Mouse (Mus musculus): ENCODE measurements around the gene Col8a1. TPM values are rescaled to one million over a fixed set of nuclear protein-coding genes. Genes with fewer than 3 reads are reported as not detected.

Gene Col8a1
- polyA plus RNA-seq, 1 experiment, result 5.2 TPM

- H3ac ChIP-seq (ENCODE audit: control insufficient read depth, insufficient read length, low read depth), result no peak overlapping the region
- no peak overlapping the region for H3K4me3 ChIP-seq (ENCODE audit: insufficient read depth, poor library complexity, severe bottlenecking)
- H3K79me2 ChIP-seq (ENCODE audit: control insufficient read depth, insufficient read depth), result no peaks in the 10 kb centered on the region
- no peaks in the 10 kb centered on the region for H3K27me3 ChIP-seq (ENCODE audit: control insufficient read depth, insufficient read depth, insufficient read length)
- peaks cover 25% of the 10 kb centered on the region for H3K36me3 ChIP-seq (ENCODE audit: control insufficient read depth, insufficient read depth)
- TF ChIP-seq FOSL1 (IDR thresholded peaks at IDR 0.05; ENCODE audit: insufficient read depth, low read length, poor library complexity, severe bottlenecking) (no peak), CTCF (IDR thresholded peaks at IDR 0.05; ENCODE audit: control insufficient read depth, insufficient read depth, insufficient read length) (no peak), MYOG (IDR thresholded peaks at IDR 0.05; ENCODE audit: control insufficient read depth, extremely low read depth, insufficient read length) (no peak), CEBPB (IDR thresholded peaks at IDR 0.05; ENCODE audit: low read depth) (no peak), USF1 (IDR thresholded peaks at IDR 0.05; ENCODE audit: low read depth) (no peak), MAX (IDR thresholded peaks at IDR 0.05) (no peak), MYOD1 (IDR thresholded peaks at IDR 0.05; ENCODE audit: control insufficient read depth, insufficient read length, low read depth) (no peak)
- H3K79me3 ChIP-seq (ENCODE audit: low read depth), result no peaks in the 10 kb centered on the region
Observed at GRCm38 (mm10) chr16:57724978-57725377, 29.6 kb downstream of the Col8a1 start.

- Histone ChIP-seq H3K27me3 (ENCODE audit: control insufficient read depth, insufficient read depth, insufficient read length) (no peaks in the 10 kb centered on the region), H3ac (ENCODE audit: control insufficient read depth, insufficient read length, low read depth) (no peak overlapping the region), H3K79me3 (ENCODE audit: low read depth) (no peaks in the 10 kb centered on the region), H3K36me3 (ENCODE audit: control insufficient read depth, insufficient read depth) (peaks cover 21% of the 10 kb centered on the region), H3K79me2 (ENCODE audit: control insufficient read depth, insufficient read depth) (no peaks in the 10 kb centered on the region), H3K4me3 (ENCODE audit: insufficient read depth, poor library complexity, severe bottlenecking) (no peak overlapping the region)
- TF ChIP-seq MYOG (IDR thresholded peaks at IDR 0.05; ENCODE audit: control insufficient read depth, extremely low read depth, insufficient read length) (no peak), CTCF (IDR thresholded peaks at IDR 0.05; ENCODE audit: control insufficient read depth, insufficient read depth, insufficient read length) (no peak), USF1 (IDR thresholded peaks at IDR 0.05; ENCODE audit: low read depth) (no peak), CEBPB (IDR thresholded peaks at IDR 0.05; ENCODE audit: low read depth) (no peak), MYOD1 (IDR thresholded peaks at IDR 0.05; ENCODE audit: control insufficient read depth, insufficient read length, low read depth) (no peak), FOSL1 (IDR thresholded peaks at IDR 0.05; ENCODE audit: insufficient read depth, low read length, poor library complexity, severe bottlenecking) (no peak), MAX (IDR thresholded peaks at IDR 0.05) (no peak)
Observed at GRCm38 (mm10) chr16:57718982-57719381, 35.6 kb downstream of the Col8a1 start.

- no peaks in the 10 kb centered on the region for H3K36me3 ChIP-seq (ENCODE audit: control insufficient read depth, insufficient read depth)
- H3K79me3 ChIP-seq (ENCODE audit: low read depth), result no peaks in the 10 kb centered on the region
- H3K27me3 ChIP-seq (ENCODE audit: control insufficient read depth, insufficient read depth, insufficient read length), result no peaks in the 10 kb centered on the region
- H3K79me2 ChIP-seq (ENCODE audit: control insufficient read depth, insufficient read depth), result peaks cover 10% of the 10 kb centered on the region
- H3ac ChIP-seq (ENCODE audit: control insufficient read depth, insufficient read length, low read depth), result no peak overlapping the region
- TF ChIP-seq MYOG (IDR thresholded peaks at IDR 0.05; ENCODE audit: control insufficient read depth, extremely low read depth, insufficient read length), result no peak
- peak; percentile 49 for TF ChIP-seq USF1 (IDR thresholded peaks at IDR 0.05; ENCODE audit: low read depth)
- TF ChIP-seq MYOD1 (IDR thresholded peaks at IDR 0.05; ENCODE audit: control insufficient read depth, insufficient read length, low read depth), result peak; percentile 43
- TF ChIP-seq MAX (IDR thresholded peaks at IDR 0.05), result peak; percentile 59
- no peak for TF ChIP-seq CEBPB (IDR thresholded peaks at IDR 0.05; ENCODE audit: low read depth)
- TF ChIP-seq FOSL1 (IDR thresholded peaks at IDR 0.05; ENCODE audit: insufficient read depth, low read length, poor library complexity, severe bottlenecking), result peak; percentile 63
- H3K4me3 ChIP-seq (ENCODE audit: insufficient read depth, poor library complexity, severe bottlenecking), result no peak overlapping the region
Observed at GRCm38 (mm10) chr16:57698733-57699132, 55.8 kb downstream of the Col8a1 start.

- H3K36me3 ChIP-seq (ENCODE audit: control insufficient read depth, insufficient read depth), result no peaks in the 10 kb centered on the region
- no peak overlapping the region for H3ac ChIP-seq (ENCODE audit: control insufficient read depth, insufficient read length, low read depth)
- no peaks in the 10 kb centered on the region for H3K79me3 ChIP-seq (ENCODE audit: low read depth)
- no peaks in the 10 kb centered on the region for H3K27me3 ChIP-seq (ENCODE audit: control insufficient read depth, insufficient read depth, insufficient read length)
- H3K79me2 ChIP-seq (ENCODE audit: control insufficient read depth, insufficient read depth), result peaks cover 10% of the 10 kb centered on the region
- H3K4me3 ChIP-seq (ENCODE audit: insufficient read depth, poor library complexity, severe bottlenecking), result no peak overlapping the region
- TF ChIP-seq MAX (IDR thresholded peaks at IDR 0.05), result no peak
- no peak for TF ChIP-seq MYOD1 (IDR thresholded peaks at IDR 0.05; ENCODE audit: control insufficient read depth, insufficient read length, low read depth)
Observed at GRCm38 (mm10) chr16:57694694-57695093, 59.8 kb downstream of the Col8a1 start.

GRCm38 (mm10) chr16:57693906-57694522 lies 60.5 kb downstream of the Col8a1 start:
- Histone ChIP-seq H3K4me3 (ENCODE audit: insufficient read depth, poor library complexity, severe bottlenecking) (no peak overlapping the region), H3K79me3 (ENCODE audit: low read depth) (no peaks in the 10 kb centered on the region), H3ac (ENCODE audit: control insufficient read depth, insufficient read length, low read depth) (no peak overlapping the region), H3K27me3 (ENCODE audit: control insufficient read depth, insufficient read depth, insufficient read length) (no peaks in the 10 kb centered on the region), H3K36me3 (ENCODE audit: control insufficient read depth, insufficient read depth) (no peaks in the 10 kb centered on the region), H3K79me2 (ENCODE audit: control insufficient read depth, insufficient read depth) (peaks cover 10% of the 10 kb centered on the region)
- no peak for TF ChIP-seq CEBPB (IDR thresholded peaks at IDR 0.05; ENCODE audit: low read depth)
- no peak for TF ChIP-seq FOSL1 (IDR thresholded peaks at IDR 0.05; ENCODE audit: insufficient read depth, low read length, poor library complexity, severe bottlenecking)
- no peak for TF ChIP-seq CTCF (IDR thresholded peaks at IDR 0.05; ENCODE audit: control insufficient read depth, insufficient read depth, insufficient read length)
- TF ChIP-seq MYOG (IDR thresholded peaks at IDR 0.05; ENCODE audit: control insufficient read depth, extremely low read depth, insufficient read length), result no peak
- TF ChIP-seq MAX (IDR thresholded peaks at IDR 0.05), result no peak
- no peak for TF ChIP-seq MYOD1 (IDR thresholded peaks at IDR 0.05; ENCODE audit: control insufficient read depth, insufficient read length, low read depth)
- TF ChIP-seq USF1 (IDR thresholded peaks at IDR 0.05; ENCODE audit: low read depth), result no peak

GRCm38 (mm10) chr16:57685790-57686399 lies 68.6 kb downstream of the Col8a1 start:
- Histone ChIP-seq H3K79me2 (ENCODE audit: control insufficient read depth, insufficient read depth) (no peaks in the 10 kb centered on the region), H3K79me3 (ENCODE audit: low read depth) (no peaks in the 10 kb centered on the region), H3K4me3 (ENCODE audit: insufficient read depth, poor library complexity, severe bottlenecking) (no peak overlapping the region), H3K27me3 (ENCODE audit: control insufficient read depth, insufficient read depth, insufficient read length) (no peaks in the 10 kb centered on the region), H3ac (ENCODE audit: control insufficient read depth, insufficient read length, low read depth) (no peak overlapping the region), H3K36me3 (ENCODE audit: control insufficient read depth, insufficient read depth) (peaks cover 5% of the 10 kb centered on the region)
- TF ChIP-seq CEBPB (IDR thresholded peaks at IDR 0.05; ENCODE audit: low read depth), result no peak
- no peak for TF ChIP-seq MYOD1 (IDR thresholded peaks at IDR 0.05; ENCODE audit: control insufficient read depth, insufficient read length, low read depth)
- TF ChIP-seq CTCF (IDR thresholded peaks at IDR 0.05; ENCODE audit: control insufficient read depth, insufficient read depth, insufficient read length), result no peak
- TF ChIP-seq MYOG (IDR thresholded peaks at IDR 0.05; ENCODE audit: control insufficient read depth, extremely low read depth, insufficient read length), result no peak
